Mouse (Mus musculus) MN1 (cell line): ENCODE data around the gene Gm20441.
A peak's percentile ranks its signal among the peaks of the same experiment; 100 is the strongest.
"Not testable (repeated sequence)": the region's sequence is repeated elsewhere in the genome, so short reads cannot be mapped to it uniquely, and the experiment has no call there.

ENCODE experiments used
- DNase-seq: peaks from one replicate; pipeline ENCODE4 v3.0.0-alpha.2; 2016; ENCODE audit warnings: low spot score

The Gm20441 gene

DNA sequence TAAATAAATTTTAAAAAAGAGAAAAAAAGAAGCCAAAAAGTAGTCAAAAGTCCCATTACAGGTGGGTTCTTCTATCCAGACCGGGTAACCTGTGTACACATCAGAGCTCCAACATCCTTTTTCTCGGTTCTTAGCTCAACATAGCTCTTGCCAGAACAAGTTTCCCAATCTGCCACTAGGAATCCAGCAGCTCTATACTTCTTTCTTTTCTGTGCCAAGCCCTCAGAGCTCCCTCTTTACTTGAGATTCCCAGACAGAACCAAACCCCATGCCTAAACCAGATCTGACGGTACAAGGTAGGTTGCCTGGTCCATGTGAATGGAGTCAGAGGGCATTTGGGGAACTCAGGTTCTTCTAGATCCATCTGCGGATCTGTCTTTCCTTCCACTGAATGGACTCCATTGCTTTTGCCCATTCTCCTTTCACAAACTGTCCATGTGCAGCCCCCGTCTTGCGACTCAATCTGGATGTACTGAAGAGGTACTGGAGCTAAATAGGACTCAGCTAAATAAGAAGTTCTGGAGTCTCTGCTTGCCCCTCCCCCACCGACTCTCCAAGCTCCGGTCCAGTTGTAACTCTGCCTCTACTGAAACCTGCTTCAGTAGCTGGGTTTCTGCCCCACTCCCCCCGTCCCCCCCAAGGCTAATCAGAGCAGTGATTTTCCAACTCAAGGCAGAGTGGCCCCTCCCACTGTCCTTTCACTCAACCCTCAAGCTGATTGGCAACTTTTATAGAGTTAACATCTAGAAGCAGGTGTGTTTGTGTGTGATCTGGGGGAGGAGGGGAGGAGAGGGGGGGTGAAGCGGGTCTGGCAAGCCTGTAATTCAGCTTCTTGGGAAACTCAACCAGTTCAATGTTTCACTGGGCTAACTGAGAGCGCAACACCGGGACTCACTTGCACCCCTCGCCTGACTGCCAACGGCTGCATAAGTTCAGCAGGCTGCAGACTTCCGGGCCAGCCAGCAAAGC lies 1.3 kb downstream of the Gm20441 start:
- DNase-seq, result no peak

DNA sequence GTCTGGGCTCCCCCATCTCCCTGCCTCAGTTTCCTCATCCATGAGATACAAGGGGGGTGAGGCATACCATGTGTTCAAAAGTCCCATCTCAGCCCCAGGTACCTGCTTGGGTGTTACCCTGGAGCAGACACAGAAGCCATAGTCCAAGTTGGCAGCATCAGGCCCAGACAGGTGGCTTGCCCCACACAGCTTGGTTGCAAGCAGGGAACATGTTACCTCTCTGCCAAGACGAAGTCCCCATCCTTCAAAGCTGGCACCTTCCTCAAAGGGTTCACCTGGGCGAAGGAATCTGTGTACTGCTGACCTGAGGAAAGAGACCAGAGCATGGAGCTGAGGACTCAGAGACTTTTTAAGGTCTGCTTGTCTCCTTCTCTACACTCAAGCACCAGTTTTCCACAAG lies 2.9 kb downstream of the Gm20441 start:
- DNase-seq, result no peak

DNA sequence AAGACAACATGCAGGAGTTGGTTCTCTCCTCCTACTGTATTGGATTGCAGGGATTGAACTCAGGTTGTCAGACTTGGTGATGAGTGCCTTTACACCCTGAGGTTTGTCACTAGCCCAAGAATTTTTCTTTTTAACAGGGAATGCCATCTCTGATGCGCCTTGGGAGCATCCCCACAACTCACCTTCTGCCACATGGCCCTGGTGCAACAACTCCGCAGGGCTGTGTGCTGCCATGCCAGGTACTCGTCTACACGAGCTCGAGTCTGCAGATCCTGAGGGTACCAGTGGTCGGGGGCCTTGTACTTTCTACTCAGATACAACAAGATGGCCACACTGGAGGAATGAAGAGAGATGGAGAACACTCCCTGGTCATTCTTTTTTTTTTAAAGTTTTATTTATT lies 4.2 kb downstream of the Gm20441 start:
- DNase-seq, result no peak

DNA sequence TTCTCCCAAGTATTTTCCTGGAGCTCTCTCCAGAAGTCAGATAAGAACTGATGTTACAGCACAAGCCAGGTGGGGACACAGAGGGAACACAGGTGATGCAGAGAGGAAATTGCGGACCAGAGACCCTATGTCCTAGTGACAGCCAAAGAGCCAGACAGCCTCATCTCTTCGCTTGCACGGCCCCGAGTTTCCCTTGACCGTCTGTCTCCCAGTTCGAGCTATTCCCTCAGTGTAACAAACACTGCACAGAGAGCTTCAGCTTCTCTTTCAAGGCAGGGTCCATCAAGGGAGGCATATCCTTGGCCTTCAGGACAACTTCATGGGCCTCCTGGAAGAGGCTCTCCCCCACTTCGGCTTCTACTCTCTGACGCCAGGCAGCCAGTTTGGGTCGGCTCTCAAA lies 6.2 kb downstream of the Gm20441 start:
- DNase-seq, result no peak

DNA sequence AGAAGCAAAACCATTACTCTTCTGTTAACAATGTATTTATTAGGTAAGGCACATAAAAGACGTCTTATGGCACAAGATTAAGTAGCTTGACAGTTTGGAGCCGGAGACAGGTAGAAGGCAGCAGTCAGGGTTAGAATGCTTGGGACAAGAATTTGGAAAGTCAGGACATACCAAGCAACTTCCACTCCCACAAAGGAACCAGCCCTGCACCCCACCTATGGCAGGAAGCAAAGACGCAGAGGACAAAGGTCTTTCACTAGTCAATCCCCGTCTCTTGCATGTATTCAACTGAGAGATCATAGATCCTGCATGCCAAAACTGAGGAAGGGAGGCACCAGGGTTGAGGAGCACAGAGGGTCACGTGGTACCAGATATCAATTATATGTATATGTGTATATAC lies 6.7 kb downstream of the Gm20441 start:
- no peak for DNase-seq

DNA sequence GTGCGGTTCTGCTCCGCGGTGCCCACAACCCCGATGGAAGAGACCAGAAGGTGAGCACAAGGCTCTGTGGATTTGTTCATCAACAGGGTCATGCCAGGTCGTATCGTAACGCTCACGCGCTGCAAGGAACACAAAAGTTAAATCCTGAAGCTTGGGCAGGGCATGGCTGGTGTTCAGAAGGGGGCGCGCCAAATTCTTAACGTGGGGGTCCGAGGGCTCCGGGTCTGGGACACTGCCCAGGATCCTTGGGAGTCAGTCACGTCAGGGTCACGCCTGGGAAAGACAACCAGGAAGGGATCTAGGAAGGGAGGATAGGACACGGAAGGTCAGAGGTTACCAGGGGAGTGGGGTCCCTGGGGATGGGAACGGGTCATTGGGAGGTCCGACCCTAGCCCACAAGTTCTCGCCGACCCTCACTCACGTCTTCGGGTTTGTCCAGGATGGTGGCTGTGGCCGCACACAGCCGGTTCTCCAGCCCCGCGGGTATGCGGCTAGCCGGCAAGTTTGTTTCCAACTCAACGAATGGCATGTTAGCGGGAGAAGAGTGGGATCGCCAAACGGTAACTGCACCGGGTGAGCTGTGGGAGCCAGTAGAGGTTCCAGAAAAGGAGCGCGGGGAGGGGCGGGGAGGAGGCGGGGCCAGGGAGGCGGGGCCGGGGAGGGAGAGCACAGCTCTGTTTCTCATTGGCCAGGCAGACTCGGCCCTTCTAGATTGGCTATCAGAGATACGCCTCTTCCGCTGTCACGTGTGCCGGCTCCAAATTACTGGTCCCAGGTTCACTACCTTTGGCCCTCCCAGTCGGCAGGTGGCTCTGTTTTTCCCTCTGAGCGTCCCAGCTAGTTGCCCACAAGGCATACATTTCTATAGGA lies 7.7 kb downstream of the Gm20441 start, which contains the start of gene Ddt:
Gene Ddt (minus strand): TSS at position 620 of the 870 bp plus-strand sequence.
- peak; percentile 52 for DNase-seq

DNA sequence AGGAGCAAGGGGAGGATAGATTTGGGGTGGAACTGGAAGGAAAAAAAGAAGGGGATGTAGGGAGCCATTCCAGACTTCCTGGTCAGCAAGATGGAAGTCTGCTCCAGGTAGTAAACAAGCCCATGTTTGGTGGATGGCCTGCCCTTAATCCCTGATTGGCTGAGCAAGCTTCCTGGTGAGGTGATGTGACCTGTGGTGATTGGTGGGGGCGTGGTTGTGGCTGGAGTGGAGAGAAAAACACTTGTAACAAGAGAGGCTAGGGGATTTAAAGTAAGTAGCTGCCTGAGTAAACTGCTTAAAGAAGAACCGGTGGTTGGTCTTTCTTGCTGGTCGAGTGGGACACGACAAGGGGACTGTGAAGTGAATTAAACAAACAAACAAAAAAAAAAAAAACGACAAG lies 13.0 kb downstream of the Gm20441 start:
- DNase-seq, result not testable (repeated sequence)

DNA sequence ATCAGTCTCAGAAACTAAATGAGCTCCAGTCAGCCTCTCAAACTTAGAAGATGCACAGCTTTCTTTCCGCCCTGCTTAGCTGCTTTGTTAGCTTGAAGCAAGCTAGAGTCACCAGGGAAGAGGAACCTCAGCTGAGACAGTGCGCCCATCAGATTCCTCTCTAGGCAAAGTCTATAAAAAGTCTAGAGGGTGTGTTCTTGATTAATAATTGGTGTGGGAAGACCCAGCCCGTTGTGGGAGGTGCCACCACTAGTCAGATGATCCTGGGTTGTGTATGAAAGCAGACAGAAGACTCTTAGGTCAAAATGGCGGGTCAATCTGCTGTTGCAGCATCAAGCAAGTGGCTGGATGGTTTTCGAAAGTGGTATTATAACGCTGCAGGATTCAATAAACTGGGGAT lies 13.9 kb downstream of the Gm20441 start:
- DNase-seq, result no peak

DNA sequence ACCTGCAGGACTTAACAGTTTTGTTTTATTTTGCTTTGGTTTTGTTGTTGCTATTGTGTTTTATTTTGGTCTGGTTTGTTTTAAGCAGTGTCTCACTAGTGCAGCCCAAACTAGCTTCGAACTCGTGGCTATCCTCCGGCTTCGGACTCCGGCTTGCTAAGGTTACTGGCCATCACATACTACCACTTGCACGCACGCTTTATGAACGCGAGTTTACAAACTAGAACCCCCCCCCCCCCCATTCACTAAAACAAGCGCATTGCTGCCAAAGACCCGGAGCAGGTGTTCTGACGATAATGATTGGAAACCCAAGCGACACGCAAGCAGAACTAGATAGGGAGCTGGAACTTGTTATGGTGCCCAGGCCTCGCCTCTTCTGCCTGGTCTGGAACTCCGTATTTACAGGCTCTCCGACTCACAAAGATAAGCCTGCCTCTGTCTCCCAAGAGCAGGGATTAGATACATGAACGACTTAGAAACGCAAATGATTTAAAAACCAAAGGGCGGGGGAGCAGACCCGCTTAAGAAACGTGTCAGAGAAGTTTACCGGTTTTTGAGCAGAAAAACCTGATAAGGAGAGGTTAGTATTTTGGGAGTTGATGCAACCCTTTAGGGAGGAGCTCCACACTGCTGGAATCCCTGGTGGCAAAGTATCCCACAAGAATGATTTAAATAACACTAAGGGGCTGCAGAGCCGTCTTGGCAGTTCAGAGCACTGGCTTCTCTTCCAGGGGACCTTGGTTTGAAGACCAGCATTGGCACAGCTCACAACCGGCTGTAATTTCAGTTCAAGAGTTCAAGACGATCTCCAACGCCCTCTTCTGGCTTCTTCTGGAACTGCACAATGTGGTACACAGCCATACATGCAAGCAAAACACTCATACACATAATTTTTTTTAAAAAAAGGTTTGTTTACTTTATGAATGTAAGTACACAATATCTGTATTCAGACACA lies 16.0 kb downstream of the Gm20441 start:
- DNase-seq, result peak; percentile 87

DNA sequence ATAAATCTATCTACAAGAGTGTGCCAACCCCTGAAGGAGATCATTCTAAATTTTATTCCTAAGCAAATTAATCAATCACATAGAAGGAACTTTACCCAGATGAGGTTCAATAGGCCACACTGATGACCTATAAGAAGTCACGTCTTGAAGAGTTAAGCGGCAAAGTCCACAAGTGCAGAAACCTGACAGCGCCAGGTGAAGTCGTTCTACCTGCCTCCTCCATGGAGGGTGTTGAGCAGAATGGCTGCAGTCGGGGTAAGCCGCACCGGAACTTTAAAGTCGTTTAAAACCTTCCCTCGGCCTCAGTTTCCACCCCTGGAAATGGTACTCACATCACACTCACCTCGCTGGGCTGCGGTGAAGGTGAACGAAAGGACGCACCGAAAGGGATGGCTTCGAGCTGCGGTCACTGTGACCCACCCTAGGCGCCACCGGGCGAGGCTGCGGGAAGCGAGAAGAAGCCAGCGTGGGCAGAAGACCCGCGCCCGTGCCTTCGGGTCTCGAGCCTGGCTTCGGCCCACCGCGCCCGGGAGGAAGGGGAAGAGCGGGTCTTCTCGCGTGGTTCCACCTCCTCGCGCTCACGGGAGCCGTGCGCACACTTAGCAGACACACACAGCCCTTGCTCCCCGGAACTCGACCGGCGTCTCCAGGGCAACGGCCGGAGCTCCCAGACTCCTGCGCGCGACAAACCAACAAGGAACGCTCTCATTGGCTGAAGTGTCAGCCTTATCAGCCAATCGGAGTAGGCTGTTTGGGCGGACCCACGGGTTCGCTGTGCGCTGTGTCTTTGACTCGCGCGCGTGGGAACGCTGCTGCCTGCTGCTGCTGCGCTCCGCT lies 16.9 kb downstream of the Gm20441 start, which contains the start of gene Cabin1:
Gene Cabin1 (minus strand): TSS at position 660 of the 837 bp plus-strand sequence.
- peak; percentile 99 for DNase-seq

DNA sequence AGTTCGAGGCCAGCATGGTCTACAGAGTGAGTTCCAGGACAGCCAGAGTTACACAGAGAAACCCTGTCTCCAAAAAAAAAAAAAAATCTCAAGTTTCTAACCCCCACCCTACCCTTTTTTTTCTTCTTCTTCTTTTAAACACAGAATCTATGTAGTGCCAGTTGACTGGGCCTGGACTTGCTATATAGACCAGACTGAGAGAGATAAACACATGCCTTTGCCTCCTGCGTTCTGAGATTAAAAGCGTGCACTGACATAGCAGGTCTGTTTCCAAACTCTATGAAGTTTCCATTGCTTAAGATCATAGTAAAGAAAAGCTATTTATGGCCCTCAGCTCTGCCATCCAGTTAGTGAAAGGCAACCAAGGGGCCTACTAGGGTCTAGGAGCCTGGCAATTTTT lies 18.3 kb downstream of the Gm20441 start:
- DNase-seq, result no peak

DNA sequence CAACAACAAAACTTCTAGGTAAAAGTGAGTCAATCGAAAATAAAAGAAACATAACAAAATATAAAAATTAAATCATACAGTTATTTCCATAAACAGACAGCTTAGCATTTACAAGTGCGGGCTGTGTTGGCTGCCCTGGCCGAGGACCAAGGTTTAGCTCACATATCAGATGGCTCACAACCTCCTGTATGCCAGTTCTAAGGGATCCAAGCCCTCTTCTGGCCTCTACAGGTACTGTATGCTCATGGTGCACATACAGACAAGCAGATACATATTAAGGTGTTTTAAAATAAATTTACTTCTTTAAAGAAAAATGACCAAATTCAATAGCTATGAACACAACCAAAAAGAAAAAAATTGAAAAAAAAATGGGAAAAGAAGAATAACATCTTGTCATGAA lies 20.4 kb downstream of the Gm20441 start:
- no peak for DNase-seq

DNA sequence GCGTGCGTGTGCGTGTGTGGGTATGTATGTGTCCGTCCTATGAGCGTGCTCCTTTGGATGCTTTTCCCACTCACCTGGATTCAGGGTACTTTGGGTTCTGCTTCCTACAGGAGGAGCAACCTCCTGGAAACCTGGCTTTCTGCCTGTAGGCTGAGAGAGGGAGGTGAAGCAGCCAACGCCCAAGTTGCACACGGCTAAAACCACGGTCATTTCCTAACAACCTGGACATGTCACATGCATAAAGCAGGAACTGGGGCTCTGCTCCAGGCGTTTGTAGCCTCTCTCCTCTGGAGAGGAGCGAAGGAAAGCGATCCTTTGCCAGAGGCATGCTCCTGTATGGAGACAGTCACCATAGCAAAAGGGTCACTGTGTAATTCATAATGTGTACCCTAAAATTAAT lies 24.0 kb downstream of the Gm20441 start:
- no peak for DNase-seq

DNA sequence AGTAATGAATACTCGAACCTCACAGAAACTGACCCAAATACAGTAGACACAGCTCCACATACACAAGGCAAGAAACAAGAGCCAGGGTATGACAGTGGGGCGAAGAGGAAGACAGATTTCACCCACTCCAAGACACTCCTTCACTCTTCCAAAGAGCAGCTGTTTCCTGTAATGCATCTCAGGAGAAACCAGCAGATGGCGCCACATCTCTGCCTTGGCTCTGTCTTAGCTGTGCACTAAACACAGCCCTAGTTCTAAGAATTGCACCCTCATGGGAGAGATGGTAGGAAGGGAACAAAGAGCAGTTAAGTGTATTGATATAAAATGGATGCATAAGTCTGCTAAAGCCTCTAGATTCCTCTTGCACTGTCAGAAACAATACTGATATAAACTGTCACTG lies 36.7 kb downstream of the Gm20441 start:
- peak; percentile 75 for DNase-seq

DNA sequence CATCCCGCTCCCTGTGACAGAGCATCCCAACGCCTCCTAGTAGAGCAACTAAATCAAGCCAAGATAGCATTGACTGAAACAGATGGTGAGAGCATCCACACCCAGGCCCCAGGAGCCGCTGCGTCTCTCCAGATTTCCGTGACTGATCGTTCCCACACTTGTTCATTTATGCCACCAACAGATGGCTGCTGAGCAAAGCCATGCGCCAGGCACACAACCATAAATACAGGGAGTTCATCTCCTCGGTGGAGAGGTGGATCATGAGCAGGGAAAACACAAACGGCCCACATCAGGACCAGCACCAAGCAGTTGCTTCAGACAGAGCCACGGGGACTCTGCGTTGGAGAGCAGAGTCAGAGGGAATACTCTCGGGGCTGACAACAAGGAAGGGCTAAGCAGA lies 37.4 kb downstream of the Gm20441 start:
- DNase-seq, result no peak

DNA sequence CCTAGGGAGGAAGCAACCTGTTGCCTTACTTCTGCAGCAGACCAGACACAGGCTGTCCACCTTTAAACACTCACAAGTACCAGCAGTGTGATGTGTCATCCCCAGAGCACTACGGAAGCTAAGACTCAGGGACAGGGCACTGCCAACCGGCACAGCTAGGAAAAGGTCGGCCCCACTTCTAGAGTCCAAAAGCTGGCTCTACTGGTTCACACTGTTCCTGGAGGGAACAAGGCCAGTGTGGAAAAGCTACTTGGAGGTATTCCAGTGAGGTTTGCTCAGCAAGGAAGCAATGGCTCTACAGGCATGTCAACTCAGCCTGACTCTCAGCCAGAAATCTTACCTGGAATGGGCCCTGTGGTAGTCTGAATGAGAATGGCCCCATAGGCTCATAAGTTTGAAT lies 39.9 kb downstream of the Gm20441 start:
- no peak for DNase-seq

DNA sequence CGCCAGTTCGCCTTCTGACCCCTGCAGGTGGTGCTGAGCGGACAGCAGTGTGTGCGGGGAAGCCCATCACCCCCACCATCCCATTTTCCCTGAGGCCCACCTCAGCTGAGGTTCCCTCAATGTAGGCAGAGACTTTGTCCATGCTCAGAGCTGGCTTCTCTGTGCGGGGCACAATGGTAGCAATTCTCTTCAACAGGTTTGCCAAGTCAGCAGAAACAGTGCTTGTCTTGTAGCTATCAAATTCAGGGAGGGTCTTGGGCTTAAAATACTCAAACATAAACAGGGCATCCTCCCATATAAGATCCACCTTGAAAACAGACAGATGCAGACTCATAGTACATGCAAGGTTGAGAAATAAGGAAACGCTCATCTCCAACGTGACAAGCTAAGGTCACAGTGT lies 55.3 kb downstream of the Gm20441 start:
- no peak for DNase-seq
